Mouse (Mus musculus): ENCODE data around the gene Stx8.

GRCm38 (mm10) chr11:68118679-68119078 is 152.7 kb downstream of the Stx8 start:
- TF ChIP-seq POLR2A (IDR thresholded peaks at IDR 0.05; ENCODE audit: borderline replicate concordance, extremely low read depth, low read depth, low read length) (no peak), CTCF (IDR thresholded peaks at IDR 0.05; ENCODE audit: insufficient read depth, low read length) (no peak)
